Mouse (Mus musculus) forebrain, postnatal 0 days (tissue): Measurements from ENCODE around the gene Obscn. TPM values are rescaled to one million over a fixed set of nuclear protein-coding genes. Genes with fewer than 3 reads are reported as not detected.
A peak's percentile ranks its signal among the peaks of the same experiment; 100 is the strongest.

Experiments
- ATAC-seq: fragments of 200-750 bp; cut with Nextera tagmentation; 2 replicates; pipeline ENCODE4 v1.8.0; 2017; ENCODE audit warnings: mild to moderate bottlenecking, moderate library complexity
- DNase-seq: peaks from one replicate; pipeline ENCODE4 v3.0.0-alpha.2; 2015
- H3K27ac ChIP-seq: fragments of 300-500 bp; sonication (generic); 2 replicates; pipeline ENCODE4 v1.5.1; 2014; ENCODE audit warnings: low read depth, mild to moderate bottlenecking, antibody characterized with exemption, low read length, moderate library complexity, mixed read lengths
- H3K27me3 ChIP-seq: fragments of 300-500 bp; sonication (generic); 2 replicates; pipeline ENCODE4 v1.6.1; 2014; ENCODE audit warnings: mild to moderate bottlenecking, low read length, mixed read lengths; ENCODE audit not compliant: insufficient read depth
- H3K36me3 ChIP-seq: fragments of 300-500 bp; sonication (generic); 2 replicates; pipeline ENCODE4 v1.6.1; 2014; ENCODE audit warnings: mild to moderate bottlenecking, moderate library complexity; ENCODE audit not compliant: insufficient read depth
- H3K4me1 ChIP-seq: fragments of 300-500 bp; sonication (generic); 2 replicates; pipeline ENCODE4 v1.6.1; 2014; ENCODE audit warnings: antibody characterized with exemption; ENCODE audit not compliant: insufficient read depth
- H3K4me2 ChIP-seq: fragments of 300-500 bp; sonication (generic); 2 replicates; pipeline ENCODE4 v1.6.1; 2014; ENCODE audit warnings: low read depth, mild to moderate bottlenecking, moderate library complexity
- H3K4me3 ChIP-seq: fragments of 300-500 bp; sonication (generic); 2 replicates; pipeline ENCODE4 v1.5.1; 2014; ENCODE audit warnings: low read depth, low read length, mixed read lengths
- H3K9ac ChIP-seq: fragments of 300-500 bp; sonication (generic); 2 replicates; pipeline ENCODE4 v1.6.1; 2014; ENCODE audit warnings: mild to moderate bottlenecking
- H3K9me3 ChIP-seq: fragments of 300-500 bp; sonication (generic); 2 replicates; pipeline ENCODE4 v1.6.1; 2016; ENCODE audit warnings: low read length
- CTCF ChIP-seq: sonication (generic); IDR thresholded peaks from 2 replicates; pipeline ENCODE4 v1.5.1; 2016; ENCODE audit warnings: antibody characterized with exemption, control low read depth, low read depth
- WGBS: fragments of 180-500 bp; shearing (Covaris S2); extraction: QIAGEN DNeasy Blood & Tissue Kit; methylation state at CpG from one replicate; pipeline ENCODE4 v1.1.7; 2014; 5-methylcytosine and 5-hydroxymethylcytosine counted together
- polyA plus RNA-seq: library from polyadenylated mRNA; unstranded; fragments of >200 nt; fragmentation: Nextera tagmentation; extraction: Ambion mirVana; gene quantifications from 2 replicates; pipeline ENCODE4 v1.2.1, GENCODE M21; 2015
- total RNA-seq: library from RNA; depleted of rRNA; stranded (reverse); fragments of >200 nt; gene quantifications from 2 replicates; pipeline ENCODE4 v1.2.3, GENCODE M21; 2014; rRNA removed

Obscn gene
- total RNA-seq (1.5 and 1.7 TPM in 2 replicates), polyA plus RNA-seq (0.23 and 0.31 TPM in 2 replicates)

DNA sequence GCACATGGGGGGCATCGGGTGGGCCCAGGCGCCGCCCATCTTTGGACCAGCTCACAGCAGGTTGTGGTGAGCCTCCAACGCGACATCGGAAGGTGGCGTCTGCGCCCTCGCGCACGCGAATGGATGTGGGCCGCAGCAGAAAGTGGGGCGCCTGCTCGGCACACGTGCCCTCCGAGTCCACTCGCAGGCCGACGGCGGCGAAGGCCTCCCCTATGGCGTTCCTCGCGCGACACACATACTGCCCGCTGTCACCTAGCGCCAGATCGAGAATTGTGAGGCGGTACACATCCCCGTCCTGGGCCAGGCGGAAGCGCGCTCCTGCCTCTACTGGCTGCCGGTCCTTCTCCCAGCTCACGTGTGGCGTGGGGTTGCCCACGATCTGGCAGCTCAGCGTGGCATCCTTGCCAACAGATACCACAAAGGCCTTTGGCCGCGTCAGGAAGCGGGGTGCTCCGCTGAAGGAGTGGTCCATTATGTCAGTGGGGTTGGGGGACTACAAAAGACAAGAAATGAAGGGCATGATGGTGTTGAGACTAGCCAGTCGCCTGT is at the start of gene Obscn:
Gene Obscn, minus strand, starts transcription at position 499 of the 549 bp plus-strand sequence.
- no peaks in the 10 kb centered on the region for H3K36me3 ChIP-seq
- H3K9ac ChIP-seq: peak within 1 kb of the TSS; percentile 2; the same call in 1 of the 2 replicates
- H3K27ac ChIP-seq: no peak within 1 kb of the TSS
- DNase-seq: peak; percentile 27
- H3K4me2 ChIP-seq: peak within 1 kb of the TSS; percentile 50
- WGBS: 15% methylated on average over 44 of the region's 44 CpGs
- peaks cover 38% of the 10 kb centered on the region for H3K27me3 ChIP-seq
- no peaks in the 10 kb centered on the region for H3K4me1 ChIP-seq
- ATAC-seq: peak; percentile 20; the same call in 1 of the 2 replicates
- no peaks in the 10 kb centered on the region for H3K9me3 ChIP-seq
- TF ChIP-seq CTCF: no peak
- H3K4me3 ChIP-seq: peak within 1 kb of the TSS; percentile 31

- no peaks in the 10 kb centered on the region; the same call in 1 of the 2 replicates for H3K4me1 ChIP-seq
- no peak overlapping the region for H3K27ac ChIP-seq
- DNase-seq (no peak), ATAC-seq (no peak)
- H3K9me3 ChIP-seq: no peaks in the 10 kb centered on the region
- H3K27me3 ChIP-seq: no peaks in the 10 kb centered on the region
- peaks cover 36% of the 10 kb centered on the region for H3K36me3 ChIP-seq
- no peak overlapping the region for H3K9ac ChIP-seq
- H3K4me2 ChIP-seq: no peak overlapping the region
- no peak for TF ChIP-seq CTCF
- 82% methylated on average over 5 of the region's 5 CpGs for WGBS
- no peak overlapping the region for H3K4me3 ChIP-seq
Observed at GRCm38 (mm10) chr11:59185490-59185889, 49.3 kb upstream of the Obscn start.

DNA sequence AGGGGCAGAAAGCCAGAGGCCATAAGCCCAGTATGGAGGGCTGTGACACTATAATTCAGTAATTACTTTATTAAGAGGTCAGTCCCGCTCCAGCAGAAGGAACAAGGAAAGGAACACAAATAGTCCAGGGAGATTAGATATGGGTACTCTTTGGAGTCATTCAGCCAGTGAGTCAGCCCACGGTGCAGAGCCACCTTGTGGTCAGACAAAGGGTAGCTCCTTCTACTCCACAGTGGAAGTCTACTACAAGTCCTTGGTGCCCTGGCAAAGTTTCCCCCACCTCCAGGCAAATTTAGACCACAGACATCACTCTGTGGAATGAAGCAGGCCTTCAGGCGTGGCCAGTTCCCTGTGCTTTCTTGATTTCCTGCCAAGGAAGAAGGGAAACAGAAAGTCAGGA is 47.6 kb upstream of the Obscn start:
- H3K4me2 ChIP-seq: no peak overlapping the region
- TF ChIP-seq CTCF: peak; percentile 80
- 23% methylated on average over 3 of the region's 3 CpGs for WGBS
- no peak overlapping the region for H3K4me3 ChIP-seq
- no peaks in the 10 kb centered on the region for H3K27me3 ChIP-seq
- H3K27ac ChIP-seq: no peak overlapping the region
- ATAC-seq (peak; percentile 74; the same call in 1 of the 2 replicates), DNase-seq (peak; percentile 64)
- H3K9ac ChIP-seq: no peak overlapping the region
- H3K9me3 ChIP-seq: no peaks in the 10 kb centered on the region
- H3K4me1 ChIP-seq: no peaks in the 10 kb centered on the region
- peaks cover 34% of the 10 kb centered on the region for H3K36me3 ChIP-seq

- no peaks in the 10 kb centered on the region for H3K9me3 ChIP-seq
- ATAC-seq (no peak), DNase-seq (no peak)
- H3K9ac ChIP-seq: no peak within 1 kb of the TSS
- peaks cover 7% of the 10 kb centered on the region for H3K27me3 ChIP-seq
- H3K4me1 ChIP-seq: no peaks in the 10 kb centered on the region
- WGBS: 43% methylated on average over 3 of the region's 3 CpGs
- no peak for TF ChIP-seq CTCF
- no peak within 1 kb of the TSS for H3K4me2 ChIP-seq
- peaks cover 34% of the 10 kb centered on the region for H3K36me3 ChIP-seq
- no peak within 1 kb of the TSS for H3K4me3 ChIP-seq
- no peak within 1 kb of the TSS for H3K27ac ChIP-seq
Observed at GRCm38 (mm10) chr11:59182864-59183331, 46.7 kb upstream of the Obscn start, which contains the start of gene Gjc2. TSS of gene Gjc2 (minus strand) at chr11:59183213.

DNA sequence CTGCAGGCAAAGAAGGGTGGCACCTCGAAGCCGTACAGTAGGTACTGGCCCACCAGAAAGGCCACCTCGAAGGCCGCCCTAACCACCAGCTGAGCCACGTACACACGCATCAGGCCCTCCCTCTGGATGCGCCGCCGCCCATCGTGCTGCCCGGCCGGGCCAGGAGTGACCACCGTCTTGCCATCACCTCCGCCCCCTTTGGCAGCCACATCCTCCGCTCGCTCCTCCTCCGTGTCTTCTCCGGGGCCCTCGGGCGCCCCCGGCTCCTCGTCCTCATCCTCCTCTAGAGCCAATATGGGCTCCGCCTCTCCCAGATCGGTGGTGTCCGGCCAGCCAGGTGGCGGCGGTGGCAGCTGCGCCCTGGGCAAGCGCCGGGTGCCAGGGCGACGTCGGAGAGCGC is 40.7 kb upstream of the Obscn start:
- 12% methylated on average over 33 of the region's 34 CpGs for WGBS
- no peak for TF ChIP-seq CTCF
- Histone ChIP-seq H3K9ac (no peak overlapping the region), H3K4me3 (no peak overlapping the region), H3K27me3 (peaks cover 45% of the 10 kb centered on the region), H3K4me2 (no peak overlapping the region), H3K36me3 (no peaks in the 10 kb centered on the region), H3K27ac (no peak overlapping the region), H3K9me3 (no peaks in the 10 kb centered on the region), H3K4me1 (no peaks in the 10 kb centered on the region)
- ATAC-seq (no peak), DNase-seq (no peak)

- ATAC-seq (no peak), DNase-seq (no peak)
- H3K4me1 ChIP-seq: no peaks in the 10 kb centered on the region
- no peak for TF ChIP-seq CTCF
- H3K4me3 ChIP-seq: no peak overlapping the region
- no peaks in the 10 kb centered on the region for H3K36me3 ChIP-seq
- WGBS: 5% methylated on average over 48 of the region's 48 CpGs
- H3K27me3 ChIP-seq: peaks cover 45% of the 10 kb centered on the region
- no peak overlapping the region for H3K27ac ChIP-seq
- no peak overlapping the region for H3K9ac ChIP-seq
- H3K9me3 ChIP-seq: no peaks in the 10 kb centered on the region
- 0 out of 2 replicates have a peak overlapping the region, but pooled peaks have one; percentile 13 for H3K4me2 ChIP-seq
Observed at GRCm38 (mm10) chr11:59176475-59176874, 40.3 kb upstream of the Obscn start.

DNA sequence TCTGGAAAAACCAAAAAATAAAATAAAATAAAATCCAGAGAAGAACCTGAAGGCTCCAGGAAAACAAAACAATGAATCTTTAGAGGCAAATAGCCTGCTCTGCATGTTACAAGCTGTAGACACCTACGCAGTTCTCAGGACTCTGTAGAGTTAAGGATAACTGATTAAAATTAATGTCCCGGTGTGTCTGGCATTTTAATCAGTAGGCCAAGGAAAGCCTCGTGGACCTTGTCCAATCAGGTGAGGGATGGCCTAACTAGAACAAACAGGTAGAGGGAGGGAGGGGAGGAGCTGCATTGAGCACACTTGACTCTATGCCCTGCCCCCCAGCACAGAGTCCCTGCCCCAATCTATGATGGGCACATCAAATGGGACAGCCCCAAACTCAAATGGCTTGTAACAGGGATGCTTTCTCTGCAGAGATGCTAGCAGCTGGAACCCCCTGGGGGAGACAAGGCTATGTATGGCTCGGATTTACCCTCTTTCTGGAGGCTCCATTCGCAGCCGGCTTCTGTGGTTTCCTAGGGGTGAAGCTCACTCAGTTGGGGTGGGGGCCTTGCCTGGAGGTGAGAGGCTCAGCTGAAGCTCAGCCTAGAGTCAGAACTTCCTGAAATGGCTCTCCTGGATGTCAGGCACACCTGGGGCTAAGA is 38.1 kb upstream of the Obscn start:
- Histone ChIP-seq H3K36me3 (no peaks in the 10 kb centered on the region), H3K27ac (no peak overlapping the region), H3K4me3 (no peak overlapping the region), H3K9me3 (no peaks in the 10 kb centered on the region), H3K4me1 (no peaks in the 10 kb centered on the region), H3K4me2 (no peak overlapping the region), H3K27me3 (peaks cover 45% of the 10 kb centered on the region), H3K9ac (no peak overlapping the region)
- ATAC-seq (no peak), DNase-seq (no peak)
- TF ChIP-seq CTCF: no peak
- 63% methylated on average over 6 of the region's 6 CpGs for WGBS
